Mouse (Mus musculus): ENCODE data around the gene Galnt7. TPM values are rescaled to one million over a fixed set of nuclear protein-coding genes. Genes with fewer than 3 reads are reported as not detected.
A peak's percentile ranks its signal among the peaks of the same experiment; 100 is the strongest.
"Not testable (repeated sequence)": the region's sequence is repeated elsewhere in the genome, so short reads cannot be mapped to it uniquely, and the experiment has no call there.

The Galnt7 gene
- polyA plus RNA-seq, 1 experiment from 2014 or later: 12.1 TPM

DNA sequence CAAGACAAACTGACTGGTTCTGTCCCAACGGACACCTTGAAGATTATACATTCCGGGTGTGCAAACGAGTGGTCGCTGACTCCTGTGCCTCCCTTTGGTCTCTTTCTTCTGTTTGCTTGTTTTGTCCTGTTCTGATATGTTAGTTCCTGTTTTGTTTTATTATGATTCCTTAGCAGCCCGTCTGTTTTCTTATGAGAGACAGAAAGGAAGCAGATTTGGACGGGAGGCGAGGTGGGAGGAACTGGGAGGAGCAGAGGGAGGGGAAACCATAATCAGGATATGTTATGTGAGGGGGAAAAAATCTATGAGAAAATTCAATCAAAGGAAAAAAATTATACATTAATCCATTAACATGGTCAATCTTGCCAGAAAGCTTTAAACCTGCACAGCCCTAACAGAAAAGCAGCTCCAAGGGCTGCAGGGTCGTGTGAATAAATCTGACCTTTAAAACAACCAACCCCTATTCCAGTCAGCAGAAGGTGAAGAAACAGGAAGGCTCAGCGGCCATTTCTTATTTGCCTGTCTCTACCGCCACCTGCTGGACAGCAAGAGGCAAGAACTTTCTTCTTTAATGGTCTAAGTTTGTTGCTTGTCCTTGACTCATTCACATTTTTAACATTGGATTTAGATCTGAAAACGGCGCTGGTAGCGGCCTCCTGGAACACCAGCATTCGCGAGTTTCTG, 122.0 kb downstream of the Galnt7 start:
- H3K27me3 ChIP-seq: no peaks in the 10 kb centered on the region
- 0 out of 2 replicates have a peak, but pooled peaks cover 6% of the 10 kb centered on the region for H3K36me3 ChIP-seq
- H3K4me3 ChIP-seq: peak overlapping the region; percentile 22
- WGBS: 16% methylated on average over 15 of the region's 15 CpGs
- H3K4me1 ChIP-seq: 0 out of 2 replicates have a peak, but pooled peaks cover 3% of the 10 kb centered on the region
- no peaks in the 10 kb centered on the region for H3K9me3 ChIP-seq
- peak; percentile 78; the same call in 1 of the 2 replicates for ATAC-seq (ENCODE audit: borderline replicate concordance, extremely low read depth, low FRiP score, low TSS enrichment)
- peak overlapping the region; percentile 11; the same call in 1 of the 2 replicates for H3K9ac ChIP-seq
- peak overlapping the region; percentile 46 for H3K4me2 ChIP-seq
- H3K27ac ChIP-seq: peak overlapping the region; percentile 39

DNA sequence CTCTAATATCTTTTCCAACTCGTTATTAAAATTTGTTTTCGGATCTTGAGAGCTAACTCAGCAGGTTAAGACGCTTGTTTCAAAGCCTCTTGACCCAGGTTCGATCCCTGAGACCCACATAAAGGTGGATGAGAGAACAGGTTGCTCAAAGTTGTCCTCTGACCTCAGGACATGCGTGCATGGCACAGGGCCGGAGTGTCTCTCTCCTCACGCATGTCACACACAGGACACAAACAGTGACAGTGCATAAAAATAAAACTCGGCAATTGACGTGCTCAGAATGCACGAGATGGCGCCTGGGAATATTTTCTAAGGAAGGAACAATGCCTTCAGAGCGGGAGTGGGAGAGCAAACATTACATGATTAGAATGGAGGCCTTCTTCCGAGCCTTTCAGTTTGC, 122.6 kb downstream of the Galnt7 start:
- H3K27ac ChIP-seq: peak overlapping the region; percentile 39
- no peaks in the 10 kb centered on the region for H3K9me3 ChIP-seq
- 0 out of 2 replicates have a peak, but pooled peaks cover 3% of the 10 kb centered on the region for H3K4me1 ChIP-seq
- H3K9ac ChIP-seq: peak overlapping the region; percentile 11; the same call in 1 of the 2 replicates
- H3K27me3 ChIP-seq: no peaks in the 10 kb centered on the region
- no peak for ATAC-seq (ENCODE audit: borderline replicate concordance, extremely low read depth, low FRiP score, low TSS enrichment)
- H3K36me3 ChIP-seq: 0 out of 2 replicates have a peak, but pooled peaks cover 3% of the 10 kb centered on the region
- 72% methylated on average over 13 of the region's 13 CpGs for WGBS
- peak overlapping the region; percentile 22 for H3K4me3 ChIP-seq
- peak overlapping the region; percentile 46 for H3K4me2 ChIP-seq

DNA sequence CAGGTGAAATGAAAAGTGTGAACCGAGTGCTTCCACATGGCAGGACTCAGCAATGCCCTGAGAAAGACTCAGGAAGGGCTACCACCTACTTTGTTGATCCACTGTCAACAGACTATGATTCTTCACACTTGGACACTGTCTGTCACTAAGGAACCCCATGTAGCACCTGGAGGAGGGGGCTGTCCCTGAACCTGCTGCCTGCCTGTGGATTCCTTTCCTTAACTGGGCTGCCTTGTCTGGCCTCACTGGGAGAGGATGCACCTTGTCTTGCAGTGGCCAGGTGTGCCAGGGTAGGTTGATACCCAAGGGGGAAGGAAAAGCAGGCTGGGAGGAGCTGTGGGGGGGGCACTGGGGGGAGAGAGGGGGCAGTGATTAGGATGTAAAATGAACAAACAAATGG, 124.8 kb downstream of the Galnt7 start:
- Histone ChIP-seq H3K4me3 (no peak overlapping the region), H3K9ac (no peak overlapping the region), H3K4me2 (no peak overlapping the region), H3K27me3 (no peaks in the 10 kb centered on the region), H3K9me3 (no peaks in the 10 kb centered on the region), H3K27ac (no peak overlapping the region), H3K4me1 (0 out of 2 replicates have a peak, but pooled peaks cover 3% of the 10 kb centered on the region), H3K36me3 (no peaks in the 10 kb centered on the region)
- WGBS: 89% methylated on average over 1 of the region's 1 CpGs
- no peak; the same call in 1 of the 2 replicates for ATAC-seq (ENCODE audit: borderline replicate concordance, extremely low read depth, low FRiP score, low TSS enrichment)

DNA sequence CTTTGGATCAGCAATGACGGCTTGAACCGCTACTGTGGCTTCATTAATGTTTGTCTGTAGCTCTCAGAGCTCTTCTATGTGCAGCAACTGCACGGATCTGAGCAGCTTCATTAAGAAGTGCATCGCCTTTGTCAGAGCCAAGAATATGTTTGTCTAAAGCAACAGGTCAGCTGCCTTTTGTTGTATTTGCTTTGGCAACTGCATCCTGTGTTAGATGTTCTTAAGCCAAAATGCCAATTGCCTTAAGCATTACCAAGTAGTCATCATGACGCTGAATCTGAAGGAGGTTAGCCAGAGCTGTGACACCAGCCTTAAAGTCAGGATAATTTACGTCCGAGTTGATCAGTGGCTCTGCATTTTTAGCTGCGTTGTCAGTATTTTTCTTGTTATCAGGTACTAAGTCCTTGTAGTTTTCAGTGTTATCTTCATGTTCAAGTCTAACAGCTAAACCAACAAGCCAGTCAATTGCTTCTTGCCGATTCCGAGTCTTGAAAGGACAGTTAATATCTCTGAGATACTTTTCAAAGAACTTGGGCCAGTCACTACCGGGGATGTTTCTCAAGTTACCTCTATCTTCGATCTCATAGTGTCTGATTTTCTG, 132.5 kb downstream of the Galnt7 start:
- H3K9me3 ChIP-seq: no peaks in the 10 kb centered on the region
- no peak overlapping the region for H3K4me2 ChIP-seq
- ATAC-seq (ENCODE audit: borderline replicate concordance, extremely low read depth, low FRiP score, low TSS enrichment): no peak
- peaks cover 16% of the 10 kb centered on the region for H3K36me3 ChIP-seq
- H3K4me1 ChIP-seq: 0 out of 2 replicates have a peak, but pooled peaks cover 3% of the 10 kb centered on the region
- no peak overlapping the region for H3K4me3 ChIP-seq
- H3K27me3 ChIP-seq: no peaks in the 10 kb centered on the region
- no peak overlapping the region for H3K27ac ChIP-seq
- H3K9ac ChIP-seq: no peak overlapping the region
- 77% methylated on average over 12 of the region's 12 CpGs for WGBS

DNA sequence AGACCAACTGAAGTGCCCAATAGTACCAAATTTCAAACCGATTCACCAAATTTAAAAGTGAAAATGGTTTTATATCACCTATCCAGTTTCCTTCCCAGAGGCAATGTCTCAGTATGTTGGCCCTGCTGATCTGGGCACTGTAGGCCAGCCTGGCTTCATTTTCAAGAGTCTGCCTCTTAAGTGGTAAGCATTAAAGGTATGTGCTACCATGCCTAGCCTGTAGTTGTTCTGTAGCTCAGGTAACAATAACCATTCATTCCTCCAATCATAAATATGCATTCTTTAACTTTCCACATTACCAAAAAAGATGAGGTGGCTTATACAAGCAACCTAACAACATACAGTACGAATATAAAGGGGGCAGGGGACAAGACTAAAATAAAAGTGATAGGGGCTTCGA, 135.1 kb downstream of the Galnt7 start:
- Histone ChIP-seq H3K4me2 (no peak overlapping the region), H3K4me3 (no peak overlapping the region), H3K9me3 (no peaks in the 10 kb centered on the region), H3K36me3 (peaks cover 26% of the 10 kb centered on the region), H3K4me1 (0 out of 2 replicates have a peak, but pooled peaks cover 3% of the 10 kb centered on the region), H3K9ac (no peak overlapping the region), H3K27me3 (no peaks in the 10 kb centered on the region), H3K27ac (no peak overlapping the region)
- ATAC-seq (ENCODE audit: borderline replicate concordance, extremely low read depth, low FRiP score, low TSS enrichment): no peak
- whole genome bisulfite sequencing: 86% methylated on average over 3 of the region's 3 CpGs

DNA sequence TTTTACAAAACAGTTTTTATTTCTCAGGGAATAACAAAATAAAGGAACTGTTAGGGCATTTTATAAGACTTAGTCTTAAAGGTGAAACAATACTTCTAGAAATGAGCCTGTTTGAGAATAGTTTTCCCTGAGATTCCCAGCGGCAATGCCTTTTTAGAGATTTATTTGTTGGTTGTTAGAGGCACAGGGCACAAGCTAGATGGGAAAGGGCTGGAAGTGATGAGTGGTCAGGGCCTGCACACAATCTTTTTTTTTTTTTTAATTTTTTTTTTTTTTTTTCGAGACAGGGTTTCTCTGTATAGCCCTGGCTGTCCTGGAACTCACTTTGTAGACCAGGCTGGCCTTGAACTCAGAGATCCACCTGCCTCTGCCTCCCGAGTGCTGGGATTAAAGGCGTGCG, 136.1 kb downstream of the Galnt7 start:
- not testable (repeated sequence) for H3K27ac ChIP-seq; H3K4me1 ChIP-seq; H3K9me3 ChIP-seq; H3K4me3 ChIP-seq; ATAC-seq (ENCODE audit: borderline replicate concordance, extremely low read depth, low FRiP score, low TSS enrichment); H3K4me2 ChIP-seq; H3K27me3 ChIP-seq; H3K9ac ChIP-seq
- WGBS: 83% methylated on average over 5 of the region's 5 CpGs
- peaks cover 26% of the 10 kb centered on the region for H3K36me3 ChIP-seq

DNA sequence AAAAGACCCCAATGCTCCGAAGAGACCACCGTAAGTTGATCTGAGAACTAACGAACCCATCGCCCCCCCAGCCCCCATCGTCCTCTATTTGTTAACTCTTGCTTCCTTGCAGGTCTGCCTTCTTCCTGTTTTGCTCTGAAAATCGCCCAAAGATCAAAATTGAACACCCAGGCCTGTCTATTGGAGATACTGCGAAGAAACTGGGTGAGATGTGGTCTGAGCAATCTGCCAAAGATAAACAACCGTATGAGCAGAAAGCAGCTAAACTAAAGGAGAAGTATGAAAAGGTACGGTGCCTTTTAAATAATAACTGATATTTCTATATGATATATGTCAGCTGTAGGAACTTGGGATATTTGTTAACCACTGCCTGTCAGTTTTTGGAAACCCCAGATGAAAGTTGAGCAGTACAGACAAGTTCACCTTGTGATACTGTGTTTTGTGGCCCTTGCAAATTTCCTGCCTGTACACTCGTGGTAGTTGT, 139.6 kb downstream of the Galnt7 start:
- H3K36me3 ChIP-seq: peaks cover 26% of the 10 kb centered on the region
- H3K27me3 ChIP-seq; H3K9me3 ChIP-seq; H3K4me1 ChIP-seq; ATAC-seq (ENCODE audit: borderline replicate concordance, extremely low read depth, low FRiP score, low TSS enrichment); H3K27ac ChIP-seq: not testable (repeated sequence)
- WGBS: 4% methylated on average over 10 of the region's 10 CpGs
- peak overlapping the region; percentile 73 for H3K4me3 ChIP-seq
- H3K4me2 ChIP-seq: peak overlapping the region; percentile 61
- peak overlapping the region; percentile 99 for H3K9ac ChIP-seq

DNA sequence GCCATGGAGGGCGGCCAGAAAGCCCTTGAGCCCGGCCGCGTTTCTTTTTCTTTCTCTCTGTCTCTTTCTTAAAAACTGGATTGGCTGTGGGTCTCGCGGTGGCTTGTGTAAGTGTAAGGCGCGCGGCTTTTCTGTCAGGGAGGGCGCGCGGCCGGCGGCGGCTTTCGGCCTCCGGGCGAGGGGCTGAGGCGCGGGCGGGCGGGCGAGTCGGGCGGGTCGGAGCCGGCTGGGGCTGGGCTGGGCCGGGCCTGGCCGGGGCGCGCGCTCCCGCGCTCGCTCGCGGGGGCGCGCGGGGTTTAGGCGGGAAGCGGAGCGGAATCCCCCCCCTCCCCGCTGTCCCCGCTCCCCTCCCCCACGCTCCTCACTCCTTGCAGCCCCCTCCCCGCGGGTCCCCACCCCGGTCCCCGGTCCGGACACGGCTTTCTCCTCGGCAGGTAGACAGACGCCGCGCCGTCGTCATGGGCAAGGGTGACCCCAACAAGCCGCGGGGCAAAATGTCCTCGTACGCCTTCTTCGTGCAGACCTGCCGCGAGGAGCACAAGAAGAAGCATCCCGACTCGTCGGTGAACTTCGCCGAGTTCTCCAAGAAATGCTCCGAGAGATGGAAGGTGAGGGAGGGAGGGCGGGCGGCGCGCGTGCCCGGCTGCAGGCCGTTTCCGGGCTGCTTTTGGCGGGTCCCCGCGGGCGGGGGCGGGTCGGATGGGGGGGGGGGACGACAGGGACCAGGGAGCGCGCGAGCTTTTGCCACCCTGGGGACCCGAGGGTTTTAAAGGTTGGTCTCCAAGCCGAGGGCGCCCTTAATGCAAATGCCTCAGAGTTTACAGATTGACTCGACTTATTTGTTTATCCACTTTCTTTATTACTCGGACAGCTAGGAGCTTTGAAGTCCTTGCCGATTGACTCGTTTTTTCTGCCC, 140.4 kb downstream of the Galnt7 start:
- peak overlapping the region; percentile 73 for H3K4me3 ChIP-seq
- H3K27ac ChIP-seq: peak overlapping the region; percentile 100
- WGBS: 1% methylated on average over 58 of the region's 96 CpGs
- H3K4me1 ChIP-seq: peaks cover 8% of the 10 kb centered on the region; the same call in 1 of the 2 replicates
- H3K9me3 ChIP-seq: no peaks in the 10 kb centered on the region
- peak overlapping the region; percentile 99 for H3K9ac ChIP-seq
- no peaks in the 10 kb centered on the region for H3K27me3 ChIP-seq
- H3K36me3 ChIP-seq: peaks cover 25% of the 10 kb centered on the region
- peak overlapping the region; percentile 61 for H3K4me2 ChIP-seq
- peak; percentile 58 for ATAC-seq (ENCODE audit: borderline replicate concordance, extremely low read depth, low FRiP score, low TSS enrichment)

DNA sequence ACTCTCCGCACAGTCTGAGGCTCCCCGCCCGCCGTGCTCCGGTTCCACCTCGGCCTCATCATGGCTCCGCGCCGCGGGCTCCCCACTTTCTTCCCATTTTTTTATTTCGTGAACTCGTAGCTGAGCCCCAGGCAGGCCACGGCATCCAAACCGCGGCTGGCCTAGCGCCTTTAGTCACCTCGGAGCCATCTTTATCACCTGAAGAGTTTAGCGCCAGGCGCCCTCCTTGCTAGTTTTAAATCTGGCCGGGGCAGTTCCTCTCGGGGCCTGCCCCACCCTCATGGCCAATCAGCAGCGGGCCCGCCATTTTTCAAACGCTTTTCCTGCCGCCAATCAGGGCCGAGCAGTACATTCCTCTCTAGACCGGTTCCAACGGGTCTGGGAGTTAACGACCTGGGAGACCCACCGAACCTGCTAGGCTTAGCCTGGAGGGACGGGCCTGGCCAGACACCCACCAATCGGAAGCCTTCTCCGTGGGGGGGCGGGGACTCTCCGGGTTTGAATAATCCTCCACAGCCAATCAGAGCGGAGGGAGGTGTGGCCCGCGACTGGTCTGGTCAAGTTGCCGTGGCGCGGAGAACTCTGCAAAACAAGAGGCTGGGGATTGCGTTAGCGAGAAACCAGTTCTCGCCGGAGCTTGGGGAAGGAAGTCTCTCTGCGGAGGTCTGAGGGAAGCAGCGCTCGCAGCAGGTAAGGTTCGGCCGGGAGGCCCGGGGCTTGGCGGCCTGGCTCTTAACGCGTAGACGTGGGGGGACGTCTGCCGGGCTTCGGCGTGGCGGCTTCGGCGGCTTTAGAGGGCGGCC, 141.3 kb downstream of the Galnt7 start, which contains the start of gene Hmgb2:
Hmgb2 (plus strand) TSS at position 592 of the 803 bp plus-strand sequence.
- WGBS: under 1% methylated on average over 63 of the region's 63 CpGs
- Histone ChIP-seq H3K36me3 (peaks cover 20% of the 10 kb centered on the region), H3K4me2 (peak within 1 kb of the TSS; percentile 86), H3K9ac (peak within 1 kb of the TSS; percentile 99), H3K9me3 (no peaks in the 10 kb centered on the region), H3K4me1 (peaks cover 8% of the 10 kb centered on the region; the same call in 1 of the 2 replicates), H3K27me3 (no peaks in the 10 kb centered on the region), H3K4me3 (peak within 1 kb of the TSS; percentile 73), H3K27ac (peak within 1 kb of the TSS; percentile 100)
- peak; percentile 99 for ATAC-seq (ENCODE audit: borderline replicate concordance, extremely low read depth, low FRiP score, low TSS enrichment)

DNA sequence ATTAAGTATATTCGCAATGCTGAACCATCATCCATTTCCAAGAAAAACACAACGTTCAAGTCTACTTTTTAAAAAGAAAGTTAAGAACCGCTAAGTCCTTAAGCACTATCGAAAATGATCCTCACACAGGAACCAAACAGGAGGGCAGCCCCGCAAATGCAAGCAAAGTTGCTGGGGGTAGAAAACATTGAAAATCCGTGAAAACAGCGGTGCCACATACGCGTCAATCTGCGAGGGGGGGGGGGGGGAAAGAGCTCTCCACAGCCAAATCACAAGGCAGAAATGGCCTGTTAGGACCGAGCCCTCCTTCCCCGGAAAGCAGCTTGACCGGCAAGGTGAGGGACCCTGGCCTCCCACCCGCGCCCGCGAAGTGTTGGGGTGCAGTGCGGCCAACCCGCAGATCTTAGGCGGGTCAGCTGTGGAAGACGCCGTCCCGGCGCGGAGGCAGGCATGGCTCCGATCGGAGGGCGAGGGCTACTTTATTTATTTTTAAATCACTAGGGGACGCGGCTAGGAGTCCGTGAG, 142.0 kb downstream of the Galnt7 start:
- ATAC-seq (ENCODE audit: borderline replicate concordance, extremely low read depth, low FRiP score, low TSS enrichment): peak; percentile 5
- Histone ChIP-seq H3K4me3 (peak overlapping the region; percentile 73), H3K27ac (peak overlapping the region; percentile 97), H3K4me1 (peaks cover 6% of the 10 kb centered on the region; the same call in 1 of the 2 replicates), H3K4me2 (peak overlapping the region; percentile 86), H3K9ac (peak overlapping the region; percentile 89), H3K9me3 (no peaks in the 10 kb centered on the region), H3K27me3 (no peaks in the 10 kb centered on the region), H3K36me3 (peaks cover 13% of the 10 kb centered on the region)
- WGBS: 2% methylated on average over 31 of the region's 31 CpGs

Measured in lung, embryonic 15.5 days (tissue).